Mouse (Mus musculus) CH12.LX (cell line): ENCODE results near the gene Agfg2. TPM values are rescaled to one million over a fixed set of nuclear protein-coding genes. Genes with fewer than 3 reads are reported as not detected.

ENCODE experiments used
- DNase-seq: peaks from one replicate; pipeline ENCODE4 v3.0.0-alpha.2; 2013; ENCODE audit errors: extremely low read depth
- H3K27ac ChIP-seq: 2 replicates; pipeline ENCODE4 v1.5.1; 2012; ENCODE audit warnings: low read depth, mild to moderate bottlenecking, control low read depth, moderate library complexity; ENCODE audit not compliant: insufficient read depth
- H3K27me3 ChIP-seq: replicated peaks from 2 replicates; pipeline ENCODE3; 2012; ENCODE audit warnings: inconsistent platforms
- H3K36me3 ChIP-seq, 2 experiments: replicated peaks in 1 of 2; 2 replicates each; pipeline versions ENCODE3 to v1.6.1; 2012; ENCODE audit warnings: inconsistent platforms in 1 of 2, low read length in 1 of 2, mild to moderate bottlenecking in 1 of 2, mixed read lengths in 1 of 2, moderate library complexity in 1 of 2; ENCODE audit not compliant: control insufficient read depth in 1 of 2, insufficient read depth in 1 of 2
- H3K4me1 ChIP-seq, 2 experiments: 2 replicates each; pipeline ENCODE4 v1.6.1; 2012; ENCODE audit warnings: inconsistent platforms in 1 of 2, moderate library complexity in 1 of 2; ENCODE audit not compliant: insufficient read depth in 2 of 2, control insufficient read depth in 1 of 2
- H3K4me2 ChIP-seq: 2 replicates; pipeline ENCODE4 v1.6.1; 2012; ENCODE audit warnings: low read depth, mild to moderate bottlenecking, control low read depth; ENCODE audit not compliant: poor library complexity, insufficient read depth, severe bottlenecking
- H3K4me3 ChIP-seq, 3 experiments: fragments of 150-350 bp in 1 of 3; sonication (generic) in 1 of 3; replicated peaks in 1 of 3; 2 replicates each; pipeline versions ENCODE3 to v1.5.1; 2011 to 2012; ENCODE audit warnings: low read depth in 2 of 3, low read length in 2 of 3, mild to moderate bottlenecking in 2 of 3, moderate library complexity in 2 of 3, control low read depth in 1 of 3, improper control_type of control experiment in 1 of 3, inconsistent platforms in 1 of 3, mixed read lengths in 1 of 3; ENCODE audit not compliant: poor library complexity in 1 of 3
- H3K79me2 ChIP-seq: replicated peaks from 2 replicates; pipeline ENCODE4 v1.6.1; 2012; ENCODE audit warnings: mild to moderate bottlenecking, moderate library complexity; ENCODE audit not compliant: control insufficient read depth, poor library complexity, insufficient read depth, severe bottlenecking; ENCODE audit errors: extremely low read depth
- H3K9ac ChIP-seq: 2 replicates; pipeline ENCODE4 v1.6.1; 2012; ENCODE audit warnings: low read depth, mild to moderate bottlenecking, control low read depth, moderate library complexity; ENCODE audit not compliant: insufficient read depth
- H3K9me3 ChIP-seq: replicated peaks from 2 replicates; pipeline ENCODE3; 2012; ENCODE audit warnings: low read length, inconsistent platforms, mixed read lengths
- CHD2 ChIP-seq: IDR thresholded peaks from 2 replicates; pipeline ENCODE4 v1.6.1; 2011; ENCODE audit warnings: low read length, improper control_type of control experiment
- CTCF ChIP-seq, 2 experiments: IDR thresholded peaks in 1 of 2; conservative IDR thresholded peaks in 1 of 2; 2 replicates each; pipeline ENCODE4 v1.5.1; 2011 to 2012; ENCODE audit warnings: low read depth in 2 of 2, low read length in 2 of 2, improper control_type of control experiment in 1 of 2, inconsistent platforms in 1 of 2, mild to moderate bottlenecking in 1 of 2, moderate library complexity in 1 of 2
- EP300 ChIP-seq: IDR thresholded peaks from 2 replicates; pipeline ENCODE4 v1.6.1; 2011; ENCODE audit warnings: low read length, improper control_type of control experiment
- HCFC1 ChIP-seq: IDR thresholded peaks from 2 replicates; pipeline ENCODE4 v1.6.1; 2012; ENCODE audit warnings: low read depth, mild to moderate bottlenecking, inconsistent platforms, low read length, improper control_type of control experiment
- IRF4 ChIP-seq: IDR thresholded peaks from 2 replicates; pipeline ENCODE4 v1.6.1; 2014; ENCODE audit warnings: low read depth, mild to moderate bottlenecking, inconsistent platforms, low read length, improper control_type of control experiment
- JUN ChIP-seq: IDR thresholded peaks from 2 replicates; pipeline ENCODE4 v1.6.1; 2011; ENCODE audit warnings: low read depth, mild to moderate bottlenecking, low read length, improper control_type of control experiment, moderate library complexity; ENCODE audit not compliant: insufficient read depth
- JUND ChIP-seq: conservative IDR thresholded peaks from 2 replicates; pipeline ENCODE4 v1.6.1; 2011; ENCODE audit warnings: low read depth, low read length, improper control_type of control experiment
- MAFK ChIP-seq: IDR thresholded peaks from 2 replicates; pipeline ENCODE4 v1.6.1; 2011; ENCODE audit warnings: low read length, improper control_type of control experiment; ENCODE audit not compliant: insufficient replicate concordance
- MEF2A ChIP-seq: IDR thresholded peaks from 2 replicates; pipeline ENCODE4 v1.6.1; 2014; ENCODE audit warnings: low read depth, mild to moderate bottlenecking, inconsistent platforms, low read length, improper control_type of control experiment, borderline replicate concordance
- MYC ChIP-seq: IDR thresholded peaks from 2 replicates; pipeline ENCODE4 v1.6.1; 2011; ENCODE audit warnings: low read depth, mild to moderate bottlenecking, improper control_type of control experiment, low read length
- NELFE ChIP-seq: IDR thresholded peaks from 2 replicates; pipeline ENCODE4 v1.6.1; 2011; ENCODE audit warnings: low read depth, low read length, improper control_type of control experiment
- PAX5 ChIP-seq: IDR thresholded peaks from 2 replicates; pipeline ENCODE4 v1.6.1; 2012; ENCODE audit warnings: low read length, inconsistent platforms, mixed read lengths
- RCOR1 ChIP-seq: conservative IDR thresholded peaks from 2 replicates; pipeline ENCODE4 v1.6.1; 2012; ENCODE audit warnings: low read depth, mild to moderate bottlenecking, inconsistent platforms, low read length, improper control_type of control experiment
- SIN3A ChIP-seq: IDR thresholded peaks from 2 replicates; pipeline ENCODE4 v1.6.1; 2012; ENCODE audit warnings: low read length, improper control_type of control experiment, inconsistent platforms
- TBP ChIP-seq: conservative IDR thresholded peaks from 2 replicates; pipeline ENCODE4 v1.6.1; 2011; ENCODE audit warnings: low read depth, low read length, improper control_type of control experiment
- TCF12 ChIP-seq: IDR thresholded peaks from 2 replicates; pipeline ENCODE4 v1.6.1; 2014; ENCODE audit warnings: low read depth, mild to moderate bottlenecking, inconsistent platforms, low read length, improper control_type of control experiment
- USF1 ChIP-seq: IDR thresholded peaks from 2 replicates; pipeline ENCODE4 v1.6.1; 2014; ENCODE audit warnings: low read depth, mild to moderate bottlenecking, inconsistent platforms, low read length, improper control_type of control experiment
- USF2 ChIP-seq: conservative IDR thresholded peaks from 2 replicates; pipeline ENCODE4 v1.6.1; 2011; ENCODE audit warnings: low read depth, low read length, improper control_type of control experiment
- ZC3H11A ChIP-seq: IDR thresholded peaks from 2 replicates; pipeline ENCODE4 v1.6.1; 2012; ENCODE audit warnings: low read depth, mild to moderate bottlenecking, inconsistent platforms, low read length, improper control_type of control experiment
- ZKSCAN1 ChIP-seq: IDR thresholded peaks from 2 replicates; pipeline ENCODE4 v1.6.1; 2012; ENCODE audit warnings: low read depth, inconsistent platforms, low read length, improper control_type of control experiment, borderline replicate concordance
- dilution Hi-C: fragments of 300-500 bp; cut with MboI; formaldehyde crosslinking; loops from 2 replicates; pipeline ENCODE4 v1.14.3; 2020; ENCODE audit warnings: low sequenced_read_pairs; ENCODE audit not compliant: extremely low pct_unique_long_range_greater_than_20kb, extremely low pct_ligation_motif_present
- in situ Hi-C: fragments of 300-500 bp; cut with MboI; formaldehyde crosslinking; loops from 3 replicates; pipeline ENCODE4 v1.14.3; 2019; ENCODE audit warnings: low sequenced_read_pairs, low pct_ligation_motif_present, low pct_unique_long_range_greater_than_20kb, mixed read lengths
- polyA plus RNA-seq: library from polyadenylated mRNA; unstranded; fragments of >175 nt; gene quantifications from 2 replicates; pipeline ENCODE4 v1.2.1, GENCODE M21; 2012; ENCODE audit warnings: low read depth; ENCODE audit not compliant: insufficient read length
- total RNA-seq, 2 experiments: library from RNA; depleted of rRNA; stranded (reverse); fragments of 300-350 nt in 1 of 2; fragments of >200 nt in 1 of 2; gene quantifications; 2 replicates each; pipeline ENCODE4 v1.2.3; 2012 to 2014

Gene Agfg2
- total and polyA plus RNA-seq, 3 experiments, result 8.7 to 16.7 (median 13.4) TPM

DNA sequence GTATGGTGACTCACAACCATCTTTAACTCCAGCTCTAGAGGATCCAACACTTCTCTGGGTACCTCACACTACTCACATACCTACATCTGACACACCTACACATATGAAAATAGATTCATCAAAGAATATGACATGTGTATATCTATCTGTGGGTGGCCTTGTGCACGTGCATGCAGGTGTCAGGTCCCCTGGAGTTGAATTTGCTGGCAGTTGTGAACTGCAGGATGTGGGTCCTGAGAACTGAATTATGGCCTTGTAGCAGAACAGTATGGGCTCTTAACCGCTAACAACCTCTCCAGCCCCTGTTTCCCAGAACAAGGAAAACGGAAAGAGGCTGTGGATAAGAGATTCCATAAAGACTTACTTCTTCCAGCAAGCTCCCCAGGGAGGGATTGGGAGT lies 14.6 kb upstream of the Agfg2 start:
- no peak for DNase-seq
- Histone ChIP-seq H3K27me3 (no peaks in the 10 kb centered on the region), H3K4me1 (peaks cover 4 to 22% of the 10 kb centered on the region in 2 experiments; a peak in 3 of 4 replicates), H3K9ac (no peak overlapping the region), H3K4me3 (no peak overlapping the region), H3K36me3 (no peaks in the 10 kb centered on the region), H3K79me2 (no peaks in the 10 kb centered on the region), H3K9me3 (no peaks in the 10 kb centered on the region), H3K4me2 (no peak overlapping the region), H3K27ac (no peak overlapping the region)
- no peak for TF ChIP-seq USF2
- TF ChIP-seq ZKSCAN1, result no peak
- TF ChIP-seq MAFK, result no peak
- no peak for TF ChIP-seq HCFC1
- TF ChIP-seq ZC3H11A, result no peak
- no peak for TF ChIP-seq CTCF (conservative IDR thresholded peaks at IDR 0.05 in 1 of 2, IDR thresholded peaks at IDR 0.05 in 1 of 2; ENCODE audit: low read depth in 2 of 2, low read length in 2 of 2)
- TF ChIP-seq JUND, result no peak
- no peak for TF ChIP-seq CHD2
- no peak for TF ChIP-seq SIN3A
- TF ChIP-seq USF1, result no peak
- no peak for TF ChIP-seq RCOR1
- TF ChIP-seq PAX5, result no peak
- no peak for TF ChIP-seq NELFE
- TF ChIP-seq IRF4, result no peak
- TF ChIP-seq MYC, result no peak
- dilution Hi-C loops, result no loop called here
- in situ Hi-C loops, result no loop called here

DNA sequence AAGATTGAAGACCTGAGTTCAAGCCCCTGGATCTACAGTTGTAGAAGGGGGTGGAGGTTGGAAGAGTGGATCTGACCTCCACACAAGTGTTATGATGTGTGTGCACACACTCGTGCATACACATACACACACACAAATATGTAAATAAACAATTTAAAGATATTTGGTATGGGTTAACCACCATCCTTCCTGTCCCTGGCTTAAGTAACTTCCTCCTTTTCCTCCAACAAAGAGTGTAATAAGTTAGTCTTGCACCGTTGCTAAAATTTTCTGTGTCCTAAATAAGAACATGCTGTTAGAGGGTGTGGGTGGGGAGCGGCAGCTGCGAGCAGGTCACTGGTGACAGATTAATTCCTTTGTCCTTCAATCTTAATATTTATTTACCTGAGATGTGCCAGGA lies 11.4 kb upstream of the Agfg2 start:
- in situ Hi-C loops, result no loop called here
- dilution Hi-C loops, result no loop called here

More for the DNA sequence above, 11.4 kb upstream of the Agfg2 start:
- TF ChIP-seq USF2 (no peak), TBP (no peak), JUN (no peak), IRF4 (no peak), TCF12 (no peak), MEF2A (no peak), JUND (no peak), RCOR1 (no peak), EP300 (no peak)
- TF ChIP-seq, all 38 proteins: peak for 0
- H3K36me3 ChIP-seq, result no peaks in the 10 kb centered on the region
- H3K27ac ChIP-seq, result no peak overlapping the region
- H3K4me3 ChIP-seq, result no peak overlapping the region
- peaks cover 4 to 22% of the 10 kb centered on the region in 2 experiments; a peak in 3 of 4 replicates for H3K4me1 ChIP-seq
- H3K9ac ChIP-seq, result no peak overlapping the region
- no peaks in the 10 kb centered on the region for H3K27me3 ChIP-seq
- H3K9me3 ChIP-seq, result no peaks in the 10 kb centered on the region
- no peaks in the 10 kb centered on the region for H3K79me2 ChIP-seq
- no peak for DNase-seq
- no peak overlapping the region for H3K4me2 ChIP-seq
